Mouse (Mus musculus) retina, postnatal 1 day (tissue): ENCODE data around the gene Spata13.

Experiments
- DNase-seq: peaks from one replicate; pipeline ENCODE4 v3.0.0-alpha.2; 2012

Spata13 gene

DNA sequence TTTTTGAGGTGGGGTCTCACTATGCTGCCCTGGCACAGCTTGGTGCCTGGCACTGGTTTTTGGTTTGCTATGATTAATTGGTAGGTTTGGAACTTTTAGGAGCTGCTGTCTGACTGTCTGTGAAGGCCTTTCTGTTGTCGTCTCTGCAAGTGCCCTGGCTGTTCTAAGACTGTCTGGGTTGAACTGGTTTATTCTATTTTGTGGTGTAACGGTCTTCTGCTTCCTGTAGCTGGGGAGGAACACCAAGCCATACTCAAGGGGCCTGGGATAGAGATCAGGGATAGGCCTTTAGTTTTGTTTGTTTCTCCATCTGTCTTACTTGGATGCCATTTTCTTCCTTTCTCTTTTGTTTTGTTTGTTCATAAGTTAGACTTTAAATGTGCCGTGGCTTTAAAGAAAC, 88.1 kb downstream of the Spata13 start:
- DNase-seq, result no peak

DNA sequence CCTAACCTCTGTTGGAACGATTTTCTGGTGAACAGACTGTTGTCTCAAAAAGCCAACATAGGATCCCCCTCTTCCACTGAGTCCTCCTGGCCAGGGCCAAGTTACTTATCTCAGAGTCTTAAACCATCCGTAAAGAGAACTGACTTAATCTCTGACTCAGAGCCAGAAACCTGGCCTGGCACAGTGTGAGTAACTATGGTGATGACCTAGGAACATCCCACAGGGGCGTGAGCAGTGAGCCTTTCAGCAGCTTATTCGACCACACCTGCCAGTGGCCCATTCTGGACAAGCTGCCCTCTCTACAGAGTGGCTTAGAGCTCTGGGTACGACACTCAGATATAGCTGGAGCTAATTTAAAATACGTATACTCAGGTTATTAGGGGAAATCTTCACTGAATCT, 92.3 kb downstream of the Spata13 start:
- DNase-seq, result peak; percentile 70

DNA sequence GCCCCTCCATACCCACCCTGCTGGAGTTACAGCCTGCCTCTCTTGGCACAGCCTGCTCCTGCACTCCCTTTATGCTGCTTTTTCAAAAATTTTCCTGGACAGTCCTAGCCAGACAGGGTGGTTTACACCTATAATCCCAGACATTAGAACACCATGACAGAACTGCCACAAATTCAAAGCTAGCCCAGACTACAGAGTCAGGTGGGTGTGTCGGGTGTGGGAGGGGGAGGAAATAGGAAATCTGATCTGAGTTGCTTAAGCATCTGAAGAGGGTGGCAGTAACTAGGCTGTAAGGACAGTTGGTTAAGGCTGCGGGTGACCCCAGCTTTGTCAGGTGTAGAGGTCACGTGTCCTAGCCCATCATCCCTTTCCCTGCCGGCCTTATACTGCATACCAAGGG, 93.3 kb downstream of the Spata13 start:
- DNase-seq, result no peak

DNA sequence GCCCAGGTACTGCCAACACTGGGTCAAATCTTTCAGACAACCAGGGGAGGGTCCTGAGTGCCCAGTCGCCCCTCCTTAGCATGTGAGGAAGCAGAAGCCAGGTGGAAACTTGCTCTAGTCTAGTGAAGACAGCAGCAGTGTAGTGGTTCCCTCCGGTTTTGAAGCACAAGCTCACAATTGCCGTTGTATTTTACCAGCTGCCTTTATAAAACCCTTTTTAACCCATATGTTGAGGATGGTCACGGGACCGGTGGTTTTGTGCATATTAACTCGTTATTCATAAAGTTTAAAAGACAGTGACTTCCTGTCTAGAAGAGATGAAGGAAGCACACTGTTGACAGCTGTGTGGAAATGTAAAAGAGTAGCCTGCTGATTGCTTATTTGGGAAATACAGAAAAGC, 98.3 kb downstream of the Spata13 start:
- no peak for DNase-seq

DNA sequence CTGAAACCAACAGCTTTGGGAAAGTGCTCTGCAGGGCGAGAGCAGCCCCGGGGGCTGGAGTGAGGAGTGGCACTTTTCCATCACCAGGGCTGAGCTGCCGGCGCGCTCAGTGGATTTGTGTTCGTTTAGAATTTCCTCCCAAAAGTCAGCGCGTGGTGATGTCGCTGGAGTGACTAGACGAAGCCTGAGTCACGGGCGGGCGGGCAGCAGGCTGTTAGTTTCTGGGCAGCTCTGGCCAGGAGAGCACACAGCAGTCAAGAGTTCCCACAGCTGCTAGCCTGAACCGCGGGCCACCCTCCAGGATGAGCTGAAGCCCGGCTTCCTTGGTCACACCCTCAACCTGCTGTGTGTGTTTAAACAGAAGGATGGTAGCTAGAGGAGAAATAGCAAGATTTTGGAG, 99.0 kb downstream of the Spata13 start:
- no peak for DNase-seq

DNA sequence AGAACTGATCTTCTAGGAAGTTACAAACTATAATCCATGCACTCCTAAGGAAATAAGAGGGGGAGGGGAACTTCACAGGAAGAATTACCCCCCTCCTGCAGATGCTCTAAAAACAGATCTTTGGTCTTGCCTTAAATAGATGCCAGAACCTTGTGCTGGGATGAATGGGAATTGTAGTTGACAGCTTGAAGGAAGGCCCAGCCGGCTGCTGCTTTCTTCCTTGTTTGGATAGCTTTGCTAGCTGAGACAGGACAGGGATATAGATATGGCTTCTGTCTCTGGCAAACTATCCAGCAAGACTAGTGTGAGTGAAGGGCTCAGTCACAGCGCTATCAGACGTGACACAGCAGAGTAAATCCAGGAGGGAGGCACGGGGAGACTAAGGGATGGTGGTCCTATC, 99.9 kb downstream of the Spata13 start:
- no peak for DNase-seq

DNA sequence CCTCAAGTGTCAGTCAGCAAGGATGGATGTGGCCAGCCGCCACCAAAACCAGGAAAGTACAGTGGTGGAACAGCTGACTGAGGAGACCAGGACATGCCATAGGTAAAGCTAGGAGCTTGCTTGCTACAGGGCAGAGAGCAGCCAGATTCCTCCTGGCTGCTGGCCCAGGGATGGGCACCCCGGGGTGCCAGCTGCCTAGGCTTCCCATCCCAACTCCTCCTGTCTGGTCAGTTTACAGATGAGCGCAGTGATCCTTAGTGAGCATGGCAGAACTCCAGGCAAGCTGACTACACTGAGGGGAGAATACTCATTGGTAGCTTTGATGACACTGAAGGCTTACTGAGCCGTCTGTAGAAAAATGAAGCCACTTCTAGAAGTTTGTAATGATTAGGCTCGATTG, 101.4 kb downstream of the Spata13 start:
- DNase-seq, result peak; percentile 77

DNA sequence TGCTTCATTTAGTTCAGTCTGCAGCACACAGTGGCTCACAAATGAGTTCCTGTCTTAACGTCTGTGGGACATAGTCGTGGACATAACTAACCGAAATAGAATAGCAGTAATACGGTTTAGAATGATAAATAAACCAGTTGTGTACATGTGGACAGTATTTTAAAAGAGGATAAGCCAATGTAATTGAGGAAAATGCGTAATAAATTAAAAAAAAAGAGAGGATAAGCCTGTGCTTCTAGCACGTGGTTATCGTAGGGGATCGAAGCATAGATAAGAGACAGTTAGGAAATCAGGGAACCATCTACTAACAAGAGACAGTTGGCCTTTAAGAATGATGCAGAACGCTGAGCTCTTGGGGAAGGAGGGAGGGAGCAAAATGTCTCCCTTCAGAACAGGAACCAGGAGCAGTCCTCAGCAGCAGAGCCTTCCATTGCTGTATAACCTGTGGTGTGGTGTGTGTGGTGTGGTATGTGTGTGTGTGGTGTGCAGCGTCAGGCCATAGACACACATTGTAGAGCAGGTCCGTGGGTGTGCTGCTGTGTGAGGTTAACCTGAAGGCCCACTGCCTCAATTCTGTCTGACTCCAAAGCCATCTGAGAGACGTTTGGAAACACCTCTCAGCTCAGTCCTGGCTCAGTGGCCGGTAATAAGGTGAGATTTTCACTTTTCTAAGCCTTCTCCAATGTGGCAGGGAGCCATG, 102.2 kb downstream of the Spata13 start:
- no peak for DNase-seq

DNA sequence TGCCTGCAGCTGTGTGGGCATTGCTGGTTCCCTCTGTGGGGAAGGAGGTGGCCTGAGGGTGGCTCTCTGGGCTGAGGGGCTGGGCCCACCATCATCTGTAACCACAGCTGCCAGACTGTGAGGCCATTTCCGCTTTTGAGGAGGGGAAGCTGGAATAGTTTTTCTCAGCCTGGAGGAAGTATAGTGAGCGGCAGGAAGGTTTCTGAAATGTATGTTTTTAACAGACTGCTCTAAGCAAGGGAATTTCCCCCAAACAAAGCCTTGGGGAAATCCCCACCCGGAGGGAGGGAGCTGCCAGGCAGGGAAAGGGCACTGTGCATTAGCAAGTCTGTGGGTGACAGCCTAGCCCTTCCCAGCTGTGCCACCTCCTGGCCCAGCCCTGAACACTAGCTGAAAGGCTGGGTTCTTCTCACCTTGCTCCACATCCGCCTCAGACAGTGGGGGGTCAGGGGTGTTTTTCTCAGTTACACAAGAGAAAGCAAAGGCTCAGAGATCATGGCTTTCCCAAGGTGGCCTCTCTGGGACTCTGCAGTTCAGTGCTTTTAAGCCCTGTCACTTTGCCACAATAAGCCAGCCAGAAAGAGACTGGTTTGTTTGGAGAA, 102.9 kb downstream of the Spata13 start:
- peak; percentile 39 for DNase-seq

DNA sequence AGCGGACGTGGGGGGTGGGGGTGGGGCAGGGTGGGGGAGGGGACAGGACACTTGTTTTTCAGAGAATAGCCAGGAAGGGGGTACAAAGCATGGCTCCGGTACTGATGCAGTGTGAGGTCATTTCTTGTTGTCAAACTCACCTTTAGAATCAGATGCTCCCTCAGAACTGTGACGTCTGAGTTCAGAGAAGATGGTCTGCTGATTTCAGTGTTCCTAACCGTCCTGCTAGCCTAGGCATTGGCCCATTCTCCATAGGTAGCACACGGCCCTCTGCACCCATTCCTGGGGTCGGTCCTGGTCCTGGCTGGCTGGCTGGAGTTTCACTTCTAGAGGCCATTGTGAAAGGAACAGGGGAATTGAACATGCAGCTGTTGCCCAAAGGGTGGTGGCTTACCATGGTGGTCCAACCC, 103.4 kb downstream of the Spata13 start:
- no peak for DNase-seq

DNA sequence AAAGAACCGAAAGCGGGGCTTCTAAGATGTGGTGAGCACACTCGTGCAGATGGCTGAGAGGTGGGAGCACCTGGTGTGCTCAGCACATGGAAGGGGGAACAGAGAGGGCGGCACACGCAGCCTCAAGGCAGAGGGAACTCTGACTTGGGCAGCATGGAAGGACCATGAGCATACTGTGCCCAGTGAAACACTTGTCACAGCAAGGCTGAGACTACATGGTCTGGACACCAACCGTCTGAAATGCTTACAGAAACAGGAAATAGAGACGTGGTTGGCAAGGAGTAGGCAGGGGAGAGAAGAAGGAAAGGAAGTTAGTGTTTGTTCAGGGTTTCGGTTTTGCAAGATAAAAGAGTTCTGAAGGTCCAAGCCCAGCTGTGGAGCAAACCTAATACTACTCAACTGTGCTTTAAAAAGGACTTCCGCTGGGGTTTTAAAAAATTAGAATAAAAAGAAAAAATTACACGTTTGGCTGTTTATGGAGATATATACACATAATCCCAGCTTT, 104.7 kb downstream of the Spata13 start:
- DNase-seq, result no peak

DNA sequence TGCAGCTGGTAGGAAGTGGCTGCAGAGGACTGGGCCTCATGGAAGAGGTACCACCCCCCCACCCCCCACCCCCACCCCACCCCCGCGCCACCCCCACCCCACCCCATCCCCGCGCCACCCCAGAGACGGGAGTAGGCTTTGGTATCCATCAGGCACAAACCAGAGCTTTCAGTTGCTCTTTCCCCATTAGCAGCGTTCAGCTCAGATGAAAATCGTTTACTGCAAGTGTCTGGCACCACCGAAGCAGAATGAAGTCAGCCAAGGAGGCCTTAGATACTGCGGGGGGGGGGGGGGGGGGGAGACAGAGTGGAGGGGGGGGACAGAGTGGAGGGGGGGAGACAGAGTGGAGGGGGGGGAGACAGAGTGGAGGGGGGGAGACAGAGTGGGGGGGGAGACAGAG, 105.4 kb downstream of the Spata13 start:
- peak; percentile 69 for DNase-seq

DNA sequence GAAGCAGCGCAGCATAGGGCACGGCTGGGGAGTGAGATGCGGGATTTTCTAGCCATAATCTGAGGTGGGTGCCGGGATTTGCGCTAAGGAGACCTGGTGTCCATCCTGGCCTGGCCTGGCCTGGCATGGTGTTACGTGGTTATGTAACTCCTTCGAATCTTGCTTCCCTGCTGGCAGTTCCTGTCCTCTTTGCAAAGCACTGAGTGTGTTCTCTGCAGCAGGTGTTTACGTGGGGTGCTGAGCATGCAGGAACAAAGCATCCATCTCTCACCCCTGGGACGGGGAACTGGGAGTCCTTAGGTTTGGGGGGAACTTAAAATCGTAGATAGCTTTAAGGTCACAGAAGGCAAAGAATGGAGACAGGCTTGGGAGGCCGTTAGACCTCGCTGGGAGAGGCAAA, 105.8 kb downstream of the Spata13 start:
- no peak for DNase-seq

DNA sequence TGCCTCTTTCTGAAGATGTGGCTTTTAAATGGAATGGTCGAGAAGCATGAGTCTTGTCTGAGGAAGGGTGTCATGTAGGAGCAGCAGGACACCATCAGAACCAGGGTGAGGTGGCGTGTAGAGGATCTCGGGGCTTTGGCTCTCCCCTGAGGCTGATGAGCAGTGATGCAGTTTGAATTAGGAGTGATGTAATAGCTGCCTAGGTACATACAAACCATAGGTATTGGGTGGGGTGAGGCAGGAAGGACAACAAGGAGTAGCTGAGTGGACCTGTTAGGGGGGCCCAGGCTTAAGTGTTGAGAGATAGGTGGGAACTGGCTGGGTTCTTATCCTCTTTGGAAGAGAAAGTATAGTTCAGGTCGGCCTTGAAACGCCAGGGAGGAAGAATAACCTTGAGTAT, 106.7 kb downstream of the Spata13 start:
- no peak for DNase-seq

DNA sequence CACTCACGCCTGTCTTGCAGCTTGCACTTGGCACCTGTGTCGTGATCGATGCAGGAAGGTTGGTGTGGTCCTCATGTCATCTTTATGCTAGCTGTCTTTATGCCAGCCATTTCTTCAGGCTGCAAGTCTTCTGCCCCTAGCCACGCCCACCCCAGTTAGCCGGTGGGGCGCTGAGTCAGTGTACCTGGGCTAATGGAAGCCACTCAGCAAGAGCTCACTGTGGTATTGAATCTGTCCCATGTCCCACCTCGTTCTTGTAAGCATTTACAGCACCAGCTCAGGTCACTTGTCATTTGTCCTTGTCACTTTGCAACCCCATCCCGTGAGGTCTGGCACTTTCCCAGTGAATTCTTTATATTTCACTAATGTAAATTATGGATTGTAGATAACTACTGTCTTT, 107.2 kb downstream of the Spata13 start:
- DNase-seq, result no peak

DNA sequence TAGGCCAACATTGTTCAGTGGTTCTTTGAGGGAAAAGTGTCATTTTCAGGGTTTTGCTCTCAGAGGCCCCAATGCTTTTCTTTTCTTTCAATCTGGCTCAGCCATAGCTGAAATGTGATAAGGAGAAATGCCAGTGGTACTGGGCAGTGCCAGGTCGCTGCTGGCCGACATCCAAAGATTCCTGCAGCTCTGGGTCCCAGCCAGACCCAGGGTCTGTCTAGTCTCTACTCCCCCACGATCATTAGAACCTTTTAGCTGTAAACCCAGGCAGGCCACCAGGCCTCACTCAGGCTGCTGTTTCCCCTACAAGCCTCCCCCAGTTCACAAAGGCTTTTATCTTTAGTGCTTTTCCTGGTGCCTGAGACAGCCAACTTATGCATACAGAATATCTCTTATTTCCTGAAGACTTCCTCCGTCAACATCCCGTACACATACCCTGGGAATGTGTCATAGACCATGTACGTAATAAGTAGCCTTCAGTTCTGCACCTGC, 107.7 kb downstream of the Spata13 start:
- DNase-seq, result no peak

DNA sequence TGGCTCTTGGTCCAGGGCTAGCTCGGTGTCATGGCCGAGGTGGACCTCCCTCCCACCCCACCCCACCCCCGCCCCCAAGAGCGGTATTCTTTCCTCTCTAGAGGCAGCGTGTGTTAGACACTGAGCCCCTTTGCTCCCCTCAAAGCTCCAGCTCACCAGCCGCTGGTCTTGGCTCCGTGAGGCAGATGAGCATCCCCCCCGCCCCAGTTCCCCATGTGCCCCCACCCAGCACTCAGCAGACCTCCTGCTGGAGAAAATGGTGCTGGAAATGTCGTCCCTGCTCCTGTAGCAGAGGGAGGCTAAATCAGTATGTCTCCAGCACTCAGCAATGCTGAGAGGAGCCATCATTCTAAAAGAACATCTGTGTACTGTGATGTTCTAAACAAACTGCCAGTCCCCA, 109.9 kb downstream of the Spata13 start:
- DNase-seq, result no peak

DNA sequence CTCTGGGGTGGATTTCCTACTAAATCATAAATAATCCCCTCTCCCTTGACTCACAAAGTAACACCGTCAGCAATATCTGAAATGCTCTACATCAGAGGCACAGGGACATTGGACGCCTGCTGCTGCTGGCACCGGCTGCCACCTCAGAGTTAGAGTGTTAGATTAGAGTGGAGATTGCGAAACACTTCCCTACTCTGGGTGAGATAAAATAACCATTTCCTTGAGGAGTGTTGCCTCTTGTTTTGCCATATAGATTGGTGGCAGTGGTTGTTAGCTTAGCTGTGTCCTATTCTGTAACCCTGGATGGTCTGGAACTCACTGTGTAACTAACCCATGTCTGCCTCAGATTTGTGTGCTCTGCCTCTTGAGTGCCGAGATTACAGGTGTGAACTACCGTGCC, 111.4 kb downstream of the Spata13 start:
- no peak for DNase-seq

DNA sequence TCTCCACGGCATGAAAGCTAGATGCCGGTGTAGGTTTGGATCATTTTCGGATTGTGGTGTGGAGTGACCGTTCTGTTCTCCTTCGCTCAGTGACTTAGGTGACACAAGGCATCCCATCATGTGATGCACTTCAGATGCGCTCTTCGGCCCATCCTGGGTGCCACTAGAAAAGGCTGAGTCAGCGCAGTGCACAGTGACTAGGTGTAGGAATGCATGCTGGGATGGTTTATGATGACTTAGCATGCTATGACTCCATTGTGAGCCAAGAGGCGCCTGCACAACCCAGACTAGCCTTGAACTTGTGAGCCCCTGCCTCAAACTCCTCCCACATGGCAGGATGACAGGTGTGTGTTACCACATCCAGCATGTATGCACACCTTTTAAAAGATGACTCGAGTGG, 112.3 kb downstream of the Spata13 start:
- no peak for DNase-seq

DNA sequence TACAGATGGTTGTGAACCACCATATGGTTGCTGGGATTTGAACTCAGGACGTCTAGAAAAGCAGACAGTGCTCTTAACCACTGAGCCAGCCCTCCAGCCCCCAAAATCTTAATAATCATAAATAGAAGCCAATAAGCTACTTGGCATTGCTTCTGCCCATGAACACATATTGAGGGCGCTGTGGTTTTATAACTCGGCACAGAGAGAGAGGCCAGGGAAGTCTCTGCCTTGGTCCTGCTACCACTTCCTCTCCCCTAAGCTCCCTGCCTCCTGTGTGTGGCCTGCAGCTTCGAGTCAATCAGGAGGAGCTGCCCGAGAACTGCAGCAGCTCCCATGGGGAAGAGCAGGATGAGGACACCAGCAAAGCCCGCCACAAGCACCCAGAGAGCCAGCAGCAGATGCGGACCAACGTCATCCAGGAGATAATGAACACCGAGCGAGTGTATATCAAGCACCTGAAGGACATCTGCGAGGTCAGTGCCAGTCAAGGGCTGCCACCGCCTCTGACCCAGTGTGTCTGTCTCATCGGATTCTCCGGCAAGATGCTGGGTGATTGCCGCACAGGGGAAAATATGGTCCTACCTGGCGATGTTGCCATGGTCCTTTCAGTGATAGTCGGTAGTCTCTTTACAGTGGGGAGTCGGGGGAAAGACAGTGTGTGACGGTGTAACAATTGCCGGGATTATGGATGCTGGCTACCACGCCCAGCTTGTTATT, 113.5 kb downstream of the Spata13 start:
- no peak for DNase-seq

DNA sequence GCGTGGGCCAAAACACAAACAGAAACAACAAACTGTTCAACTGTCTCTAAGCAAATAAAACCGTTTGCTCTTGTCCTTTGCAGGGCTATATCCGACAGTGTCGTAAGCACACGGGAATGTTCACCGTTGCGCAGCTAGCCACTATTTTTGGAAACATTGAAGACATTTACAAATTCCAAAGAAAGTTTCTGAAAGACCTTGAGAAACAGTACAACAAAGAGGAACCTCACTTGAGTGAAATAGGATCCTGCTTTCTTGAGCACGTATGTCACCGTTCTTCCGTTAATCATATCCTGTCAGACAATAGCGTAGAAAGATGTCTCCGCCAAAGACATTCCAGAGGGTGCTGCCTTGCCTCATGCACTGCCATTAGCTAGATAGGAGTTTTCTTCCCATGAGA, 116.1 kb downstream of the Spata13 start:
- DNase-seq, result no peak

DNA sequence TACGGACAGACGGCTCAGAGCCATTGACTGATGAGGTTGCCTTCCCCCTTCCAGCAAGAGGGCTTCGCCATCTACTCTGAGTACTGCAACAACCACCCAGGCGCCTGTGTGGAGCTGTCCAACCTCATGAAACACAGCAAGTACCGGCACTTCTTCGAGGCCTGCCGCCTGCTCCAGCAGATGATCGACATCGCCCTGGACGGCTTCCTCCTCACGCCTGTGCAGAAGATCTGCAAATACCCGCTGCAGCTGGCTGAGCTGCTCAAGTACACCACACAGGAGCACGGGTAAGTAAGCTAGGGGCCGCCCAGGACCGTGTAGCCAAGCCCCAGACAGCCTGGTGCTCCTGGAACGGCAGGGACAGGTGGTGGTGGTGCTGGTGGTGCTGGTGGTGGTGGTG, 117.8 kb downstream of the Spata13 start:
- DNase-seq, result no peak

DNA sequence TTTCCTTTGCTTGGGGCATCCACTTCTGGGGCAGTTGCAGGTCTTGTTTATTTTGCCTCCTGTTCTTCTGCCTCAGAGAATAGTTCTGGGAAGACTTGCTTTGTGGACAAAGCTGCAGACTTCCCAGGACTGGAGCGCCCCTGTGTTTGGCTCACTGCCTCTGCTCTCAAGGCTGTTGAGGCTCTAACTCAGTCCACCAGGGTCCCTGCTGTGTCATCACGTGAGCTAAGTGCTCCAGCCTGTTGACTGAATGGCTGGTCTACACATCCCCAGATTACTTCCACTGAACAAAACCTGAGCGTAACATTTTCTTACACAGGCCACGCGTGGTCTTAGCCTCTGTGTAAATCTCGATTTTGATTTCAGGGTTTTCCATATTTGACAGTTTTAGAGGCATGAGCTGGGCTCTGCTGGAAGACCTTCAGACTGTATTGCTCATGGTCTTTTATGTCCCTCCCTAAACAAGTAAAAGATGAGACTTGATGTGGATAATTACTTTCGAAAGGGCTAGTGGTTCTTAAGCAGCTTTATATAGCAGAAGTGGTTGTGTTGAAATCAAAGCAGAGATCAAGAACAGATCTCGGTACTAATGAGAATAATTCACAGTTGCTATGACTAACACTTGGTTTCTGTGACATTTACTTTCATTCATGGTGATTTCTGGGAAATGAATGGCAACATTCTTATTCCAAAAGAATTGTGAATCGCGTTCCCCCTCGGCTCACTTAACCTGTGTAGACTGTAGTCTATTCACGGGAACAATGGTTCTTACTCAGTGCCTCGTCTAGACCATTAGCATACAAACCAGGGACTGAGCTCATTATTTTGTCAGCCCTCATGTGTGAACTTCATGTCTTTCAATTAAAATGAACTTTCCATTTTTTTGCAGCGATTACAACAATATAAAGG, 119.3 kb downstream of the Spata13 start:
- DNase-seq, result peak; percentile 87
